Mouse (Mus musculus): ENCODE measurements around the gene Rac1. TPM values are rescaled to one million over a fixed set of nuclear protein-coding genes. Genes with fewer than 3 reads are reported as not detected.

Rac1 gene
- polyA plus RNA-seq, 2 experiments = 513 to 535 TPM

GRCm38 (mm10) chr5:143465156-143466085, 62.4 kb downstream of the Rac1 start:
- peaks cover 7% of the 10 kb centered on the region; the same call in 1 of the 2 replicates for H3K4me1 ChIP-seq (ENCODE audit: control insufficient read depth, insufficient read depth, low read length)
- H3K4me2 ChIP-seq (replicated peaks; ENCODE audit: low read depth, low read length, severe bottlenecking) = peak overlapping the region; percentile 90
- peaks cover 9% of the 10 kb centered on the region for H3K36me3 ChIP-seq (ENCODE audit: control insufficient read depth, insufficient read depth, low read length)
- TF ChIP-seq POLR2A (IDR thresholded peaks at IDR 0.05; ENCODE audit: borderline replicate concordance, extremely low read depth, insufficient read depth, insufficient read length) = no peak
- ATAC-seq (ENCODE audit: low FRiP score, low read depth) (no peak), DNase-seq (ENCODE audit: low spot score) (no peak)
- H3K9me3 ChIP-seq (ENCODE audit: control insufficient read depth, low read length) = no peaks in the 10 kb centered on the region
- WGBS = 32% methylated on average over 23 of the region's 23 CpGs
- H3K27me3 ChIP-seq (ENCODE audit: control insufficient read depth, insufficient read depth, low read length) = no peaks in the 10 kb centered on the region
- no peak overlapping the region for H3K27ac ChIP-seq (replicated peaks; ENCODE audit: low read depth, low read length)
- H3K4me3 ChIP-seq (replicated peaks; ENCODE audit: low read length) = peak overlapping the region; percentile 76
- H3K9ac ChIP-seq (ENCODE audit: low read depth, low read length, severe bottlenecking) = peak overlapping the region; percentile 67

- Histone ChIP-seq H3K27ac (replicated peaks; ENCODE audit: low read depth, low read length) (no peak overlapping the region), H3K36me3 (ENCODE audit: control insufficient read depth, insufficient read depth, low read length) (peaks cover 9% of the 10 kb centered on the region), H3K4me3 (replicated peaks; ENCODE audit: low read length) (peak overlapping the region; percentile 76), H3K9ac (ENCODE audit: low read depth, low read length, severe bottlenecking) (peak overlapping the region; percentile 67), H3K4me2 (replicated peaks; ENCODE audit: low read depth, low read length, severe bottlenecking) (peak overlapping the region; percentile 90), H3K27me3 (ENCODE audit: control insufficient read depth, insufficient read depth, low read length) (no peaks in the 10 kb centered on the region), H3K9me3 (ENCODE audit: control insufficient read depth, low read length) (no peaks in the 10 kb centered on the region), H3K4me1 (ENCODE audit: control insufficient read depth, insufficient read depth, low read length) (peaks cover 7% of the 10 kb centered on the region; the same call in 1 of the 2 replicates)
- WGBS = 0% methylated on average over 20 of the region's 20 CpGs
- DNase-seq (ENCODE audit: low spot score) (no peak), ATAC-seq (ENCODE audit: low FRiP score, low read depth) (peak; percentile 48)
- TF ChIP-seq POLR2A (IDR thresholded peaks at IDR 0.05; ENCODE audit: borderline replicate concordance, extremely low read depth, insufficient read depth, insufficient read length) = no peak
Observed at GRCm38 (mm10) chr5:143464757-143465118, 63.1 kb downstream of the Rac1 start.

- no peaks in the 10 kb centered on the region for H3K27me3 ChIP-seq (ENCODE audit: control insufficient read depth, insufficient read depth, low read length)
- WGBS = 2% methylated on average over 43 of the region's 43 CpGs
- peaks cover 9% of the 10 kb centered on the region for H3K36me3 ChIP-seq (ENCODE audit: control insufficient read depth, insufficient read depth, low read length)
- H3K9me3 ChIP-seq (ENCODE audit: control insufficient read depth, low read length) = no peaks in the 10 kb centered on the region
- no peak within 1 kb of the TSS for H3K27ac ChIP-seq (replicated peaks; ENCODE audit: low read depth, low read length)
- DNase-seq (ENCODE audit: low spot score) (peak; percentile 87), ATAC-seq (ENCODE audit: low FRiP score, low read depth) (peak; percentile 94)
- TF ChIP-seq POLR2A (IDR thresholded peaks at IDR 0.05; ENCODE audit: borderline replicate concordance, extremely low read depth, insufficient read depth, insufficient read length) = peak; percentile 55; the same call in 1 of the 2 replicates
- H3K4me3 ChIP-seq (replicated peaks; ENCODE audit: low read length) = peak within 1 kb of the TSS; percentile 76
- H3K4me1 ChIP-seq (ENCODE audit: control insufficient read depth, insufficient read depth, low read length) = peaks cover 7% of the 10 kb centered on the region; the same call in 1 of the 2 replicates
- H3K4me2 ChIP-seq (replicated peaks; ENCODE audit: low read depth, low read length, severe bottlenecking) = peak within 1 kb of the TSS; percentile 90
- H3K9ac ChIP-seq (ENCODE audit: low read depth, low read length, severe bottlenecking) = peak within 1 kb of the TSS; percentile 67
Observed at GRCm38 (mm10) chr5:143464100-143464756, 63.6 kb downstream of the Rac1 start, which contains the start of gene Daglb. Daglb (plus strand) TSS chr5:143464584.

- ATAC-seq (ENCODE audit: low FRiP score, low read depth) = no peak
- WGBS = 68% methylated on average over 11 of the region's 11 CpGs
Observed at GRCm38 (mm10) chr5:143463671-143464070, 64.2 kb downstream of the Rac1 start.

More at GRCm38 (mm10) chr5:143463671-143464070, 64.2 kb downstream of the Rac1 start:
- no peaks in the 10 kb centered on the region for H3K27me3 ChIP-seq (ENCODE audit: control insufficient read depth, insufficient read depth, low read length)
- peak overlapping the region; percentile 76 for H3K4me3 ChIP-seq (replicated peaks; ENCODE audit: low read length)
- no peak for TF ChIP-seq POLR2A (IDR thresholded peaks at IDR 0.05; ENCODE audit: borderline replicate concordance, extremely low read depth, insufficient read depth, insufficient read length)
- H3K4me2 ChIP-seq (replicated peaks; ENCODE audit: low read depth, low read length, severe bottlenecking) = peak overlapping the region; percentile 90
- H3K9me3 ChIP-seq (ENCODE audit: control insufficient read depth, low read length) = no peaks in the 10 kb centered on the region
- no peak for DNase-seq (ENCODE audit: low spot score)
- H3K9ac ChIP-seq (ENCODE audit: low read depth, low read length, severe bottlenecking) = peak overlapping the region; percentile 67
- peaks cover 9% of the 10 kb centered on the region for H3K36me3 ChIP-seq (ENCODE audit: control insufficient read depth, insufficient read depth, low read length)
- no peak overlapping the region for H3K27ac ChIP-seq (replicated peaks; ENCODE audit: low read depth, low read length)
- peaks cover 7% of the 10 kb centered on the region; the same call in 1 of the 2 replicates for H3K4me1 ChIP-seq (ENCODE audit: control insufficient read depth, insufficient read depth, low read length)

Other genes with a start within 250 kb of the Rac1 start
- gene Zfp853, start 234.4 kb downstream of the Rac1 start, polyA plus RNA-seq (2012; rRNA removed) = 9.1 and 11.4 TPM in 2 replicates
- 0.26 and 0.35 TPM in 2 replicates for gene Zfp853, start 234.4 kb downstream of the Rac1 start, polyA plus RNA-seq (2014; fragmentation: Nextera tagmentation; extraction: Ambion mirVana)
- 25.2 and 35.2 TPM in 2 replicates for gene E130309D02Rik, start 212.7 kb downstream of the Rac1 start, polyA plus RNA-seq (2012; rRNA removed)
- 29.2 and 33.3 TPM in 2 replicates for gene E130309D02Rik, start 212.7 kb downstream of the Rac1 start, polyA plus RNA-seq (2014; fragmentation: Nextera tagmentation; extraction: Ambion mirVana)
- gene Zdhhc4, start 198.8 kb downstream of the Rac1 start, polyA plus RNA-seq (2012; rRNA removed) = 67.2 and 92.8 TPM in 2 replicates
- 85.2 and 86.3 TPM in 2 replicates for gene Zdhhc4, start 198.8 kb downstream of the Rac1 start, polyA plus RNA-seq (2014; fragmentation: Nextera tagmentation; extraction: Ambion mirVana)
- gene Grid2ip, start 170.7 kb downstream of the Rac1 start, polyA plus RNA-seq (2012; rRNA removed) = 1.5 and 2.2 TPM in 2 replicates
- 0.51 and 0.89 TPM in 2 replicates for gene Grid2ip, start 170.7 kb downstream of the Rac1 start, polyA plus RNA-seq (2014; fragmentation: Nextera tagmentation; extraction: Ambion mirVana)
- gene Kdelr2, start 124.2 kb downstream of the Rac1 start, polyA plus RNA-seq (2012; rRNA removed) = 189 and 268 TPM in 2 replicates
- 463 and 493 TPM in 2 replicates for gene Kdelr2, start 124.2 kb downstream of the Rac1 start, polyA plus RNA-seq (2014; fragmentation: Nextera tagmentation; extraction: Ambion mirVana)
- 7.9 and 9.8 TPM in 2 replicates for gene Daglb, start 63.5 kb downstream of the Rac1 start, polyA plus RNA-seq (2012; rRNA removed)
- 7.3 and 8.3 TPM in 2 replicates for gene Daglb, start 63.5 kb downstream of the Rac1 start, polyA plus RNA-seq (2014; fragmentation: Nextera tagmentation; extraction: Ambion mirVana)
- 50.6 and 52.9 TPM in 2 replicates for gene Cyth3, start 94.4 kb upstream of the Rac1 start, polyA plus RNA-seq (2012; rRNA removed)
- 60.5 and 67.7 TPM in 2 replicates for gene Cyth3, start 94.4 kb upstream of the Rac1 start, polyA plus RNA-seq (2014; fragmentation: Nextera tagmentation; extraction: Ambion mirVana)
- gene Usp42, start 204.2 kb upstream of the Rac1 start, polyA plus RNA-seq (2012; rRNA removed) = 16.3 and 18.4 TPM in 2 replicates
- 21.9 and 24.6 TPM in 2 replicates for gene Usp42, start 204.2 kb upstream of the Rac1 start, polyA plus RNA-seq (2014; fragmentation: Nextera tagmentation; extraction: Ambion mirVana)